Mouse (Mus musculus): ENCODE measurements at regions not wholly inside any gene's neighbourhood (a gene's known extent, or its start where the extent isn't known, plus 50 kb on each side); places are given as distances from the start of the nearest gene placed in this dataset.
A peak's percentile ranks its signal among the peaks of the same experiment; 100 is the strongest.

DNA sequence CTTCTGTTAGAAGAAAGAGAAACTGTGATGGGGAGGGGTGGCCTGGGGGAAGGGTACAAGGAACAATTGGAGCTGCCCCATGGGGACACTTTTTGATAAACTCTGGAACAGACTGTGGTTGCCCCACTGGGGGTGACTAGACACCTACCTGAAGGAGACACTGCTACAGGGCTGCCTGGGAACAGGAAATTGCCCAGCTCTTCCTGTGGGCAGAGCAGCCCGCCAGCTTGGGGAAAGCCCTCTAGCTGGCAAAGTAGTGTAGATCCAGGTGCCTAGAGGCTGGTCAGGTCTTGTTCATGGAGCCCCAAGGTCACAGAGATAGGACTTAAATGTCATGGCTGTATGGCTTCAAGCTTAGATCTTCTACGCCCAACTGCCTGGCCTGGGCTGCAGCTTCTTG, 157.9 kb upstream of the Sdk2 start:
- H3K27me3 ChIP-seq (replicated peaks), result no peaks in the 10 kb centered on the region
- 90% methylated on average over 2 of the region's 2 CpGs for WGBS
- no peak overlapping the region for H3K4me3 ChIP-seq (replicated peaks)
- ATAC-seq (ENCODE audit: low FRiP score), result no peak
- H3K27ac ChIP-seq (replicated peaks), result no peak overlapping the region
- no peak overlapping the region for H3K9ac ChIP-seq (replicated peaks)
- no peaks in the 10 kb centered on the region for H3K9me3 ChIP-seq (replicated peaks)
- no peaks in the 10 kb centered on the region for H3K36me3 ChIP-seq
- H3K4me2 ChIP-seq, result no peak overlapping the region
- H3K4me1 ChIP-seq, result 0 out of 2 replicates have a peak, but pooled peaks cover 2% of the 10 kb centered on the region

DNA sequence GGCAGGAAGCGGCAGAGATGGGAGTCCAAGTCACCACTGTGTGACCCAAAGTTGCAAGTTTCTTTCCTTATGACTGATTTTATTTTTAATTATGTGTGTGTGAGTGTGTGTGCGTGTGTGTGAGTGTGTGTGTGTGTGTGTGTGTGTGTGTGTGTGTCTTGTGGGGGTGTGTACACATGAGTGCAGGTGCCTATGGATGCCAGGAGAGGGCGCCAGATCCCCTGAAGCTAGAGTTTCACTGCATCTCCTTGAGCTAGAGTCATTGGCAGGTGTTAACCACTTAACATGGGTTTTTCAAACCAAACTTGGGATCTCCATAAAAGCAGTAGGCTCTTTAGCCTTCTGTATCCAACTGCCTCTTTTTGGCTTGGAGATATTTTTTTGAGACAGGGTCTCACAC, 156.2 kb upstream of the Sdk2 start:
- Histone ChIP-seq H3K9ac (replicated peaks) (no peak overlapping the region), H3K4me2 (no peak overlapping the region), H3K4me3 (replicated peaks) (no peak overlapping the region), H3K36me3 (no peaks in the 10 kb centered on the region), H3K27me3 (replicated peaks) (0 out of 2 replicates have a peak, but pooled peaks cover 2% of the 10 kb centered on the region), H3K9me3 (replicated peaks) (no peaks in the 10 kb centered on the region), H3K27ac (replicated peaks) (no peak overlapping the region), H3K4me1 (peaks cover 16% of the 10 kb centered on the region)
- no peak for ATAC-seq (ENCODE audit: low FRiP score)
- WGBS, result 95% methylated on average over 3 of the region's 3 CpGs

DNA sequence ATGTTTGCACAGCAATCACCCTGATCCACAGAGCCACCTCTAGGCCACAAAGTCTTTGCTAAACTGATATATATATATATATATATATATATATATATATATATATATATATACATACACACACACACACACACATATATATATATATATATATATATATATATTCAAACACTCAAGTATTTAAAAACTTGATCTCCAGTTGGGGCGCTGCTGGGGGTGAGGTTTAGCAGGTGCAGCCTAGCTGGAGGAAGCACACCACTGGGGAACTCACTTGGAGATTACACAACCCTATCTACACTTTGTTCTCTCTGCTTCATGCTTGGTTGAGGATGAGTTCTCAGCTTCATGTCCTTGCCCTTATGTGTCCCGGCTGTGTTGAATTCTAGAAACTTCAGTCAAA, 153.6 kb upstream of the Sdk2 start:
- WGBS, result 94% methylated on average over 2 of the region's 2 CpGs
- ATAC-seq (ENCODE audit: low FRiP score), result no peak
- no peak overlapping the region for H3K9ac ChIP-seq (replicated peaks)
- H3K27ac ChIP-seq (replicated peaks), result no peak overlapping the region
- H3K4me2 ChIP-seq, result no peak overlapping the region
- no peak overlapping the region for H3K4me3 ChIP-seq (replicated peaks)
- 0 out of 2 replicates have a peak, but pooled peaks cover 4% of the 10 kb centered on the region for H3K27me3 ChIP-seq (replicated peaks)
- no peaks in the 10 kb centered on the region for H3K36me3 ChIP-seq
- no peaks in the 10 kb centered on the region for H3K9me3 ChIP-seq (replicated peaks)
- peaks cover 39% of the 10 kb centered on the region for H3K4me1 ChIP-seq

DNA sequence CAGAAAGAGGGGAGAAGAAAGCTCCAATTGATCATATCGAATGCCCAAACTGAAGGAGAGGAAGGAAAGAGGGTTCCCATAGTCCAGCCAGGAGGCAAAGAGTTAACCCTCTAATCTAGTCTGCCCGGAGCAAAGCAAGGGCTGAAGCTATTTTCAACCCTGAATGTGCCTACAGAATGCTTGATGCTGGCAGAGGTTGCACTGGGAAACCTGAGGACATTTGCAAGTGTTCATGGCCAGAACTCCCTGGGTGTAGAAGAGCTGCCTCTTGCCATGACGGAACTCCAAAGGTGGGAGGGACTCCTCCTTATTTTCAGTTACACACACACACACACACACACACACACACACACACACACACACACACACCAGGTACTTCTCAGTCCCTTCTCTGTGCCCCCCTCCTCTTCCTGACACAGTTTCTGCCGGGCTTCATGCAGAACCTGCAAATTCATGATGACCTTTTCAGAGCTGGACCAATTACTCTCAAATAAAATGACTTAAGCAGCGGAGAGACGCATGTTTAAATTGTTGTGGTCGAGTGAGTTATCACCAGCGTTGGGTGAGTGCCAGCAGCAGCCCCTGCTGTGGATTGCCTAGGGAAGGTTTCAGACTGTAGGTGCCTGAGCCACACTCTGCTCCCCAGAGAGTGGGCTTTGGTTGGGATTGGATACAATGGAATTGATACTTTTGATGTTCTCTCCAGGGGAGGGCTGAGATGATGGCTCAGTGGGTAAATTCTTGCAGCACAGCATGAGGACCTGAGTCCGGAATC, 152.1 kb upstream of the Sdk2 start:
- no peak for ATAC-seq (ENCODE audit: low FRiP score)
- H3K4me3 ChIP-seq (replicated peaks), result no peak overlapping the region
- H3K27ac ChIP-seq (replicated peaks), result 0 out of 2 replicates have a peak overlapping the region, but pooled peaks have one; percentile 2
- no peak overlapping the region for H3K4me2 ChIP-seq
- H3K9ac ChIP-seq (replicated peaks), result no peak overlapping the region
- WGBS, result 21% methylated on average over 9 of the region's 9 CpGs
- H3K27me3 ChIP-seq (replicated peaks), result 0 out of 2 replicates have a peak, but pooled peaks cover 4% of the 10 kb centered on the region
- no peaks in the 10 kb centered on the region for H3K9me3 ChIP-seq (replicated peaks)
- H3K36me3 ChIP-seq, result no peaks in the 10 kb centered on the region
- peaks cover 39% of the 10 kb centered on the region for H3K4me1 ChIP-seq

DNA sequence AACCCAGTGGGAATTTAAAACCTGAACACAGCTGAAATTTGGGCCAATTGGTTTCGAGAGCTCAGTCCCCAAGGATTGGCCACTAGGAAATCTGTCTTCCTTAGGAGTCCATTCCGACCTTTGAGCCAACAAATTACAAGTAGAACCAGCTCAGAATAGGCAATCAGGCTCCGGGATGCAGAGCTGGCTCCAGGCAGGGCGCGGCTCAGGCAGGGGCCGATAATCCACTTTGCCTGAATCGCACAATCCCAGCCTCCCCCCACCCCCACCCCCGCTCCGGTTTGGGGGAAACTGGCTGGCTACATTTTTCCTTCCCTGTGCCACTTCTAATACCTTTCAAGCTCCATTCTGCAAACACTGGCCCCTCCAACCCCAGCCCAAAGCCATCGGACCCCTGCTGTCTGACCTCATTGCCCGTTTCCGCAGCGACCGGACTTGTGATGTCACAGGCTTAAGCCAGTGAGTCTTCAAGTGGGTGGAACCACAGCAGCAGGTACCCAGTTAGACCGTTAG, 150.5 kb upstream of the Sdk2 start:
- 5% methylated on average over 15 of the region's 15 CpGs for WGBS
- ATAC-seq (ENCODE audit: low FRiP score), result peak; percentile 51
- Histone ChIP-seq H3K27ac (replicated peaks) (no peak overlapping the region), H3K27me3 (replicated peaks) (0 out of 2 replicates have a peak, but pooled peaks cover 4% of the 10 kb centered on the region), H3K4me2 (peak overlapping the region; percentile 51), H3K4me3 (replicated peaks) (peak overlapping the region; percentile 11; the same call in 1 of the 2 replicates), H3K9ac (replicated peaks) (0 out of 2 replicates have a peak overlapping the region, but pooled peaks have one; percentile 24), H3K4me1 (peaks cover 39% of the 10 kb centered on the region), H3K36me3 (no peaks in the 10 kb centered on the region), H3K9me3 (replicated peaks) (no peaks in the 10 kb centered on the region)

DNA sequence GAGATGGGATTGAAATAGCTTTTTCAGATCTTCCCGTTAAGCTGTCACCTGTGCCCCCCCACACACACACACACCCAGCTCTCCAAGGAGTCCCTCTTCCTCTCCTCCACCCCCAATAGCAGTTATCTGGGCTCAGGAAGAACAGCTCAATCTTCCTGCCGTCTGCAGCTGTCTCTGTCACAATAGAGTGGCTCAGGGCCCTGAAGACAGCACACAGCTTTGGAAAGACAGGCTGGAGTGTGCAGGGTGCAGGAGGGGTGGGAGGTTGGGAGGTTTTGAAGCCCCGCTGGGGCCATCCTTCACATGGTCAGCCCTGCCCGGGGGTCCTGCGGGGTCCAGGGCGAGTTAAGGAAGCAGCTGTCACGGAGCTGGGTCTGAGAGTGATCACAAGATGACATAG, 149.6 kb upstream of the Sdk2 start:
- under 1% methylated on average over 7 of the region's 7 CpGs for WGBS
- H3K36me3 ChIP-seq, result no peaks in the 10 kb centered on the region
- H3K4me2 ChIP-seq, result peak overlapping the region; percentile 51; the same call in 1 of the 2 replicates
- no peaks in the 10 kb centered on the region for H3K9me3 ChIP-seq (replicated peaks)
- ATAC-seq (ENCODE audit: low FRiP score), result 0 out of 2 replicates have a peak, but pooled peaks have one; percentile 29
- H3K4me3 ChIP-seq (replicated peaks), result no peak overlapping the region
- no peak overlapping the region for H3K27ac ChIP-seq (replicated peaks)
- peaks cover 39% of the 10 kb centered on the region for H3K4me1 ChIP-seq
- H3K9ac ChIP-seq (replicated peaks), result no peak overlapping the region; the same call in 1 of the 2 replicates
- 0 out of 2 replicates have a peak, but pooled peaks cover 4% of the 10 kb centered on the region for H3K27me3 ChIP-seq (replicated peaks)

DNA sequence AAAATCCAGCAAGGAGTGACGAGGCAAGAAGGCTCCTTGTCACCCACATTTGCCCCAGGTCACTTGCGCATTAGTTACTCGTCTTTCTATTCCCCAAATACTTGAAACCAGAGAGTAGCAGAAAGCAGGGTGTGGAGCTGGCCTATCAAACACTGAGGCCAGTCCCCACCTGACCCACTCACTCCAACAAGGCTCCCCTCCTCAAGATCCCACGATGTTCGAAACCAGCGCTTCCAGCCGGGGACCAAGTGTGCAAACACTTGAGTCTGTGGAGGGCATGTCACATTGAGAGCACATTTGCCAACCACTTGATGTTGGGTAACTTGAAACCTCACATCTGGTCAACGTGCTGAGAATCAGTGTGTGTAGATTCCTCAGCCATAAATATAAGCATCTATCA, 148.4 kb upstream of the Sdk2 start:
- Histone ChIP-seq H3K36me3 (no peaks in the 10 kb centered on the region), H3K27me3 (replicated peaks) (0 out of 2 replicates have a peak, but pooled peaks cover 4% of the 10 kb centered on the region), H3K27ac (replicated peaks) (no peak overlapping the region), H3K9me3 (replicated peaks) (no peaks in the 10 kb centered on the region), H3K4me1 (peaks cover 39% of the 10 kb centered on the region), H3K4me2 (no peak overlapping the region), H3K4me3 (replicated peaks) (no peak overlapping the region), H3K9ac (replicated peaks) (no peak overlapping the region)
- 89% methylated on average over 8 of the region's 8 CpGs for WGBS
- ATAC-seq (ENCODE audit: low FRiP score), result no peak

DNA sequence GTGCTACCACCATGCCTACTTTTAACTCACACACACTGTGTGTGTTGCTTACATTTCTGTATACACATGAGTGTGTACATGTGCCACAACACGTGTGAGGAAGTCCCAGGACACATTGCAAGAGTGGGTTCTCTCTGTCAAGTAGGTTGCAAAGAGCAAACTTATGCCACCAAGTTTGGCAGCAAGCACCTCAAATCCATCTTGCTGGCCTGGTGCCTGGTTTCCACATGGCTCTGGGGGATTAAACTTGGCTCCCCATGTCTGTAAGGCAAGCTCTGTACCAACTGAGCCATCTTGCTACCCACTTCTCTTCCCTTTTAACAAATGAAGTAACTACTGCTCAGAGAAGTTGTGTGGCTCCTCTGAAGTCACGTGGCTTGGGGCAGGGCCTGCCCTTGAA, 145.3 kb upstream of the Sdk2 start:
- H3K4me1 ChIP-seq, result peaks cover 14% of the 10 kb centered on the region
- no peaks in the 10 kb centered on the region for H3K36me3 ChIP-seq
- no peak for ATAC-seq (ENCODE audit: low FRiP score)
- WGBS, result 70% methylated on average over 2 of the region's 2 CpGs
- no peaks in the 10 kb centered on the region for H3K27me3 ChIP-seq (replicated peaks)
- H3K9ac ChIP-seq (replicated peaks), result no peak overlapping the region
- H3K9me3 ChIP-seq (replicated peaks), result no peaks in the 10 kb centered on the region
- H3K27ac ChIP-seq (replicated peaks), result no peak overlapping the region
- H3K4me2 ChIP-seq, result no peak overlapping the region
- H3K4me3 ChIP-seq (replicated peaks), result no peak overlapping the region

DNA sequence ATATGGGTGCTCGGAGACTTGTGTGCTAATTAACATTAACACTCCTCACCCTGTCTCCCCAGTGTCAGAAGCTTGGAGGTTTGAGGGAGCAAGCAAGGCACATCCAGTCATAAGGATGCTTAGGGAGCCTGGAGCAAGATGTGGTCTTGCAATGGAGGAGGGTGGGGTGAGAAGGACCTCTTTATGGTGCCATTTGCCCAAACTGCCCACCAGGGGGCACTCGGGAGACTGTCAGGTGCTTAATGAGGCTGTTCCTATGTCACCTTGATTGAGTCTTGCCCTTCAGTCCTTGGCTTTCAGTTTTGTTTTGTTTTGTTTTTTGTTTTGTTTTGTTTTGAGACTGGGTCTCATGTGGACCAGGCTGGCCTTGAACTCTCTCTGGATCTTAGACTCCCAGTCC, 138.3 kb upstream of the Sdk2 start:
- H3K9ac ChIP-seq (replicated peaks), result no peak overlapping the region
- no peaks in the 10 kb centered on the region for H3K9me3 ChIP-seq (replicated peaks)
- 45% methylated on average over 2 of the region's 2 CpGs for WGBS
- H3K27me3 ChIP-seq (replicated peaks), result no peaks in the 10 kb centered on the region
- peaks cover 10% of the 10 kb centered on the region; the same call in 1 of the 2 replicates for H3K4me1 ChIP-seq
- no peaks in the 10 kb centered on the region for H3K36me3 ChIP-seq
- no peak overlapping the region for H3K4me3 ChIP-seq (replicated peaks)
- ATAC-seq (ENCODE audit: low FRiP score), result no peak
- H3K4me2 ChIP-seq, result no peak overlapping the region
- H3K27ac ChIP-seq (replicated peaks), result no peak overlapping the region

DNA sequence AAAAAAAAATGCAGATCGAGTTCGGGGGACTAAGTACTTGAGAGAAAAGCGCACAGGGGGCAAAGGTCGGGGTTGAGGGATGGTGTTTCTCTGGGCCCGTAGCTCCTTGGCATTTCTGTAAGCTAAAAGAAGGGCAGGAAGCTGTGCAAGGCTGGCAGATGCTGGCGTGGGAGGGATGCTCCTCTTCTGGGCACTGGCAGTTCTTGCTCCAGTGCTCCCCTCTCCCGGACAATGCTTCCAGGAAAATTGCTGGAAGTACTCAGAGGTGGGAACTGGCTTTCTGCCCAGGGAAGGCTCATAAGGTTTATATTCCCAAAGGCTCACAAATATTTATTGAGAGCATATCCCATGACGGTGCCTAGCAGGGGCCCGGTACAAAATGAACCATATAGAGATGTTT, 136.6 kb upstream of the Sdk2 start:
- Histone ChIP-seq H3K9ac (replicated peaks) (no peak overlapping the region), H3K27me3 (replicated peaks) (no peaks in the 10 kb centered on the region), H3K27ac (replicated peaks) (no peak overlapping the region), H3K9me3 (replicated peaks) (no peaks in the 10 kb centered on the region), H3K4me3 (replicated peaks) (no peak overlapping the region), H3K4me1 (peaks cover 21% of the 10 kb centered on the region), H3K4me2 (no peak overlapping the region), H3K36me3 (no peaks in the 10 kb centered on the region)
- WGBS, result 72% methylated on average over 9 of the region's 9 CpGs
- ATAC-seq (ENCODE audit: low FRiP score), result no peak

DNA sequence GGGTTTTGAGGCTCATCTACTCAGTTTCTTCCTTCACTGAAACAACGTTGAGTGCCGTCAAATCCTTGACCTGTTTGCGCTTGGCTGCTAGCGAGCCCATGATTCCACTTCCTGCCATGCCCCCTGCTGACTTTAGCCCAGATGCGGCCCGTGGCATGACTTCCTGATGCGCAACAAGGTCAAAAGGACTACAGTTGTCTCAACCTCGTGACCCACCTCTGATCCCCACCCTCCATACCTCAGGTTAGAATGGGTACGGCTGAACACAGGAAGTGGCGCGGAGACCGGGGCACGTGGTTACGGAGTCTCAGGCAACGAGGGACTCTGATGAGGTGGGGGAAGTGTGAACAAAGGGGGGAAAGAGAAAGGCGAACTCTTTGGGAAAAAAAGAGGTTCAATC, 135.6 kb upstream of the Sdk2 start:
- H3K9ac ChIP-seq (replicated peaks), result no peak overlapping the region
- H3K9me3 ChIP-seq (replicated peaks), result no peaks in the 10 kb centered on the region
- no peak overlapping the region for H3K27ac ChIP-seq (replicated peaks)
- 87% methylated on average over 16 of the region's 16 CpGs for WGBS
- no peak overlapping the region for H3K4me2 ChIP-seq
- ATAC-seq (ENCODE audit: low FRiP score), result no peak
- no peaks in the 10 kb centered on the region for H3K27me3 ChIP-seq (replicated peaks)
- H3K4me3 ChIP-seq (replicated peaks), result no peak overlapping the region
- no peaks in the 10 kb centered on the region for H3K36me3 ChIP-seq
- peaks cover 23% of the 10 kb centered on the region for H3K4me1 ChIP-seq

DNA sequence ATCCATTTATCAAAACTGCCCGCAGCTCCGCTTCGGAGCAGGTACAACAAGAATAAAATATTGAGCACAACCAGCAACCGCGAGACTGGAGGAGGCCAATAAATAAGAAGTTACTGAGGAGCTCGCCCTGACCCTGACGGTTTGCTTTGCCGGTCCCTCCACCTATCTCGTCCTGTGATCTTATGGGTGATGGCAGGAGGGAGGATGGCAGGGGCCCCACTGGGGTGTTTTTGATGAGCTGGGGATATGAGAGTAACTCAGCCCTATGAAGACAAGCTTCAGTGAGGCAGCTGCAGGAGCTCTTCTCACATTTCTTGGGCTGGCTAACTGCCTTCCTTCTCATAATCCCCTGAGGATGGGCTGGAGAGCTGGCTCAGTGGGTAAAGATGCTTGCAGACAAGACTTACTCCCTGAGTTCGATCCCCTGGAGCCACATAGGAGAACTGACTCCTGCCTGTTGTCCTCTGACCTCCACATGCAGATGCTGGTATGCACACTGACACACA, 132.3 kb upstream of the Sdk2 start:
- Histone ChIP-seq H3K27me3 (replicated peaks) (no peaks in the 10 kb centered on the region), H3K4me1 (peaks cover 31% of the 10 kb centered on the region), H3K36me3 (no peaks in the 10 kb centered on the region), H3K4me3 (replicated peaks) (no peak overlapping the region), H3K27ac (replicated peaks) (no peak overlapping the region), H3K9ac (replicated peaks) (no peak overlapping the region), H3K4me2 (no peak overlapping the region), H3K9me3 (replicated peaks) (no peaks in the 10 kb centered on the region)
- 73% methylated on average over 10 of the region's 10 CpGs for WGBS
- ATAC-seq (ENCODE audit: low FRiP score), result no peak

Measured in neural tube, embryonic 15.5 days (tissue).